Mouse (Mus musculus) forebrain, embryonic 10.5 days (tissue): ENCODE data around the gene Tlr3. TPM values are rescaled to one million over a fixed set of nuclear protein-coding genes. Genes with fewer than 3 reads are reported as not detected.
A peak's percentile ranks its signal among the peaks of the same experiment; 100 is the strongest.

Source experiments
- DNase-seq: peaks from one replicate; pipeline ENCODE4 v3.0.0-alpha.2; 2017; ENCODE audit warnings: low spot score; ENCODE audit errors: extremely low spot score
- H3K27ac ChIP-seq: fragments of 300-500 bp; sonication (generic); 2 replicates; pipeline ENCODE4 v1.5.1; 2016; ENCODE audit warnings: mild to moderate bottlenecking
- H3K27me3 ChIP-seq: fragments of 300-500 bp; sonication (generic); 2 replicates; pipeline ENCODE4 v1.6.1; 2016; ENCODE audit warnings: mild to moderate bottlenecking; ENCODE audit not compliant: poor library complexity, severe bottlenecking
- H3K36me3 ChIP-seq: fragments of 300-500 bp; sonication (generic); replicated peaks from 2 replicates; pipeline ENCODE4 v1.6.1; 2016; ENCODE audit warnings: mild to moderate bottlenecking, moderate library complexity
- H3K4me1 ChIP-seq: fragments of 300-500 bp; sonication (generic); 2 replicates; pipeline ENCODE4 v1.6.1; 2016
- H3K4me3 ChIP-seq: fragments of 300-500 bp; sonication (generic); 2 replicates; pipeline ENCODE4 v1.5.1; 2016; ENCODE audit warnings: mild to moderate bottlenecking, moderate library complexity
- H3K9me3 ChIP-seq: fragments of 300-500 bp; sonication (generic); 2 replicates; pipeline ENCODE4 v1.6.1; 2016; ENCODE audit warnings: mild to moderate bottlenecking, moderate library complexity
- WGBS: fragments of 180-500 bp; shearing (Covaris S2); methylation state at CpG from one replicate; pipeline ENCODE4 v1.1.7; 2016; 5-methylcytosine and 5-hydroxymethylcytosine counted together
- polyA plus RNA-seq: library from polyadenylated mRNA; unstranded; fragments of >200 nt; fragmentation: Nextera tagmentation; extraction: Ambion mirVana; gene quantifications from 2 replicates; pipeline ENCODE4 v1.2.1, GENCODE M21; 2016

Tlr3 gene
- polyA plus RNA-seq: 0.97 and 1.3 TPM in 2 replicates

- Histone ChIP-seq H3K4me1 (peaks cover 15% of the 10 kb centered on the region), H3K27ac (peak within 1 kb of the TSS; percentile 79), H3K27me3 (no peaks in the 10 kb centered on the region), H3K4me3 (peak within 1 kb of the TSS; percentile 51), H3K9me3 (no peaks in the 10 kb centered on the region), H3K36me3 (no peaks in the 10 kb centered on the region)
- no peak for DNase-seq
- 65% methylated on average over 2 of the region's 2 CpGs for WGBS
These were observed at the start of gene Tlr3 for GRCm38 (mm10) chr8:45410882-45411281. Gene Tlr3 (minus strand): TSS chr8:45411080.

GRCm38 (mm10) chr8:45457874-45458273 is 47.0 kb upstream of the Tlr3 start:
- Histone ChIP-seq H3K9me3 (0 out of 2 replicates have a peak, but pooled peaks cover 4% of the 10 kb centered on the region), H3K27me3 (no peaks in the 10 kb centered on the region), H3K4me1 (peaks cover 4% of the 10 kb centered on the region; the same call in 1 of the 2 replicates), H3K36me3 (no peaks in the 10 kb centered on the region), H3K27ac (no peak overlapping the region), H3K4me3 (no peak overlapping the region)
- no peak for DNase-seq

GRCm38 (mm10) chr8:45454426-45454825 is 43.5 kb upstream of the Tlr3 start:
- H3K27me3 ChIP-seq: no peaks in the 10 kb centered on the region
- H3K4me1 ChIP-seq: peaks cover 4% of the 10 kb centered on the region; the same call in 1 of the 2 replicates
- no peak overlapping the region for H3K4me3 ChIP-seq
- 0 out of 2 replicates have a peak overlapping the region, but pooled peaks have one; percentile 5 for H3K27ac ChIP-seq
- H3K36me3 ChIP-seq: no peaks in the 10 kb centered on the region
- DNase-seq: peak; percentile 24
- 67% methylated on average over 6 of the region's 6 CpGs for WGBS
- 0 out of 2 replicates have a peak, but pooled peaks cover 4% of the 10 kb centered on the region for H3K9me3 ChIP-seq

GRCm38 (mm10) chr8:45452115-45452514 is 41.2 kb upstream of the Tlr3 start:
- Histone ChIP-seq H3K27me3 (no peaks in the 10 kb centered on the region), H3K27ac (no peak overlapping the region), H3K4me1 (peaks cover 4% of the 10 kb centered on the region; the same call in 1 of the 2 replicates), H3K4me3 (no peak overlapping the region), H3K9me3 (0 out of 2 replicates have a peak, but pooled peaks cover 4% of the 10 kb centered on the region), H3K36me3 (no peaks in the 10 kb centered on the region)
- no peak for DNase-seq
- WGBS: 85% methylated on average over 3 of the region's 3 CpGs

GRCm38 (mm10) chr8:45448842-45449241 is 38.0 kb upstream of the Tlr3 start:
- Histone ChIP-seq H3K36me3 (no peaks in the 10 kb centered on the region), H3K9me3 (no peaks in the 10 kb centered on the region), H3K4me3 (no peak overlapping the region), H3K4me1 (no peaks in the 10 kb centered on the region), H3K27ac (no peak overlapping the region), H3K27me3 (no peaks in the 10 kb centered on the region)
- WGBS: 89% methylated on average over 3 of the region's 3 CpGs
- DNase-seq: no peak

- Histone ChIP-seq H3K4me1 (no peaks in the 10 kb centered on the region), H3K36me3 (no peaks in the 10 kb centered on the region), H3K27ac (no peak overlapping the region), H3K9me3 (no peaks in the 10 kb centered on the region), H3K4me3 (no peak overlapping the region), H3K27me3 (no peaks in the 10 kb centered on the region)
- no peak for DNase-seq
- 83% methylated on average over 1 of the region's 1 CpGs for WGBS
These were observed 37.4 kb upstream of the Tlr3 start for GRCm38 (mm10) chr8:45448257-45448656.

- no peaks in the 10 kb centered on the region for H3K27me3 ChIP-seq
- no peak overlapping the region for H3K27ac ChIP-seq
- WGBS: 10% methylated on average over 5 of the region's 5 CpGs
- H3K4me3 ChIP-seq: no peak overlapping the region
- no peaks in the 10 kb centered on the region for H3K36me3 ChIP-seq
- H3K4me1 ChIP-seq: peaks cover 8% of the 10 kb centered on the region; the same call in 1 of the 2 replicates
- no peaks in the 10 kb centered on the region for H3K9me3 ChIP-seq
- no peak for DNase-seq
These were observed 28.1 kb upstream of the Tlr3 start for GRCm38 (mm10) chr8:45438899-45439535.

- no peaks in the 10 kb centered on the region for H3K27me3 ChIP-seq
- no peaks in the 10 kb centered on the region for H3K4me1 ChIP-seq
- no peak for DNase-seq
- 94% methylated on average over 7 of the region's 7 CpGs for WGBS
- H3K36me3 ChIP-seq: no peaks in the 10 kb centered on the region
- no peak overlapping the region for H3K27ac ChIP-seq
- H3K4me3 ChIP-seq: no peak overlapping the region
- no peaks in the 10 kb centered on the region for H3K9me3 ChIP-seq
These were observed 9.3 kb upstream of the Tlr3 start for GRCm38 (mm10) chr8:45420151-45420550.

GRCm38 (mm10) chr8:45414965-45415364 is 4.1 kb upstream of the Tlr3 start:
- no peaks in the 10 kb centered on the region for H3K36me3 ChIP-seq
- WGBS: 86% methylated on average over 7 of the region's 7 CpGs
- no peak for DNase-seq
- H3K9me3 ChIP-seq: no peaks in the 10 kb centered on the region
- no peak overlapping the region for H3K27ac ChIP-seq
- peaks cover 10% of the 10 kb centered on the region for H3K4me1 ChIP-seq
- H3K27me3 ChIP-seq: no peaks in the 10 kb centered on the region
- no peak overlapping the region for H3K4me3 ChIP-seq

GRCm38 (mm10) chr8:45410146-45410880 is 567 bp downstream of the Tlr3 start:
- no peaks in the 10 kb centered on the region for H3K36me3 ChIP-seq
- peaks cover 15% of the 10 kb centered on the region for H3K4me1 ChIP-seq
- peak overlapping the region; percentile 79 for H3K27ac ChIP-seq
- no peaks in the 10 kb centered on the region for H3K27me3 ChIP-seq
- H3K4me3 ChIP-seq: peak overlapping the region; percentile 51
- 7% methylated on average over 18 of the region's 18 CpGs for WGBS
- DNase-seq: peak; percentile 64
- no peaks in the 10 kb centered on the region for H3K9me3 ChIP-seq

GRCm38 (mm10) chr8:45409702-45410101 is 1.2 kb downstream of the Tlr3 start:
- Histone ChIP-seq H3K4me3 (peak overlapping the region; percentile 51), H3K27me3 (no peaks in the 10 kb centered on the region), H3K27ac (peak overlapping the region; percentile 79), H3K9me3 (no peaks in the 10 kb centered on the region), H3K36me3 (no peaks in the 10 kb centered on the region), H3K4me1 (peaks cover 15% of the 10 kb centered on the region)
- WGBS: 51% methylated on average over 4 of the region's 4 CpGs
- DNase-seq: no peak

GRCm38 (mm10) chr8:45383250-45383649 is 27.6 kb downstream of the Tlr3 start:
- Histone ChIP-seq H3K27me3 (peaks cover 29% of the 10 kb centered on the region), H3K36me3 (no peaks in the 10 kb centered on the region), H3K9me3 (no peaks in the 10 kb centered on the region), H3K4me3 (no peak overlapping the region), H3K4me1 (peaks cover 29% of the 10 kb centered on the region), H3K27ac (no peak overlapping the region)
- no peak for DNase-seq
- 75% methylated on average over 1 of the region's 1 CpGs for WGBS

- WGBS: 0% methylated on average over 6 of the region's 6 CpGs
- no peaks in the 10 kb centered on the region for H3K36me3 ChIP-seq
- DNase-seq: peak; percentile 74
- H3K4me3 ChIP-seq: peak within 1 kb of the TSS; percentile 60
- peak within 1 kb of the TSS; percentile 77 for H3K27ac ChIP-seq
- H3K9me3 ChIP-seq: no peaks in the 10 kb centered on the region
- H3K4me1 ChIP-seq: peaks cover 29% of the 10 kb centered on the region
- peaks cover 29% of the 10 kb centered on the region for H3K27me3 ChIP-seq
These were observed 28.9 kb downstream of the Tlr3 start, which contains the start of gene Fam149a for GRCm38 (mm10) chr8:45381963-45382347. Gene Fam149a (minus strand): TSS chr8:45382291.
